Mouse (Mus musculus): ENCODE data around the gene Cyren. TPM values are rescaled to one million over a fixed set of nuclear protein-coding genes. Genes with fewer than 3 reads are reported as not detected.

The Cyren gene
- polyA plus RNA-seq, 1 experiment from 2014 or later = 12.1 TPM

- Histone ChIP-seq H3K27me3 (no peaks in the 10 kb centered on the region), H3K4me3 (no peak overlapping the region), H3K9me3 (replicated peaks) (no peaks in the 10 kb centered on the region), H3K9ac (no peak overlapping the region), H3K36me3 (ENCODE audit: poor library complexity, severe bottlenecking) (no peaks in the 10 kb centered on the region), H3K27ac (no peak overlapping the region), H3K4me1 (no peaks in the 10 kb centered on the region), H3K4me2 (no peak overlapping the region)
- 92% methylated on average over 6 of the region's 6 CpGs for WGBS
- no peak for ATAC-seq
Observed at GRCm38 (mm10) chr6:34862381-34862780, 15.5 kb downstream of the Cyren start.

GRCm38 (mm10) chr6:34861546-34862053, 16.3 kb downstream of the Cyren start:
- ATAC-seq = no peak
- Histone ChIP-seq H3K36me3 (ENCODE audit: poor library complexity, severe bottlenecking) (no peaks in the 10 kb centered on the region), H3K27ac (no peak overlapping the region), H3K9ac (no peak overlapping the region), H3K27me3 (no peaks in the 10 kb centered on the region), H3K9me3 (replicated peaks) (no peaks in the 10 kb centered on the region), H3K4me1 (no peaks in the 10 kb centered on the region), H3K4me2 (no peak overlapping the region), H3K4me3 (no peak overlapping the region)
- 92% methylated on average over 11 of the region's 11 CpGs for WGBS

GRCm38 (mm10) chr6:34832352-34832751, 45.5 kb downstream of the Cyren start:
- no peak overlapping the region for H3K9ac ChIP-seq
- 95% methylated on average over 5 of the region's 5 CpGs for WGBS
- ATAC-seq = no peak
- no peak overlapping the region for H3K27ac ChIP-seq
- H3K36me3 ChIP-seq (ENCODE audit: poor library complexity, severe bottlenecking) = no peaks in the 10 kb centered on the region
- no peak overlapping the region for H3K4me3 ChIP-seq
- no peak overlapping the region for H3K4me2 ChIP-seq
- H3K9me3 ChIP-seq (replicated peaks) = no peaks in the 10 kb centered on the region
- H3K4me1 ChIP-seq = no peaks in the 10 kb centered on the region
- no peaks in the 10 kb centered on the region for H3K27me3 ChIP-seq

GRCm38 (mm10) chr6:34824406-34824805, 53.5 kb downstream of the Cyren start:
- Histone ChIP-seq H3K27me3 (no peaks in the 10 kb centered on the region), H3K9ac (no peak overlapping the region), H3K4me3 (no peak overlapping the region), H3K27ac (no peak overlapping the region), H3K36me3 (ENCODE audit: poor library complexity, severe bottlenecking) (no peaks in the 10 kb centered on the region), H3K9me3 (replicated peaks) (no peaks in the 10 kb centered on the region), H3K4me1 (no peaks in the 10 kb centered on the region), H3K4me2 (no peak overlapping the region)
- ATAC-seq = no peak

Other genes with a start within 250 kb of the Cyren start
- 6.2 and 8.0 TPM in 2 replicates for gene Agbl3, start 97.6 kb downstream of the Cyren start, polyA plus RNA-seq (2015; fragmentation: Nextera tagmentation; extraction: Ambion mirVana)
- gene Tmem140, start 14.9 kb downstream of the Cyren start, polyA plus RNA-seq (2015; fragmentation: Nextera tagmentation; extraction: Ambion mirVana) = 1.4 and 1.7 TPM in 2 replicates
- gene Wdr91, start 32.8 kb upstream of the Cyren start, polyA plus RNA-seq (2015; fragmentation: Nextera tagmentation; extraction: Ambion mirVana) = 9.7 and 10.7 TPM in 2 replicates
- not detected in 2 replicates for gene Stra8, start 42.1 kb upstream of the Cyren start, polyA plus RNA-seq (2015; fragmentation: Nextera tagmentation; extraction: Ambion mirVana)
- gene Slc23a4, start 110.3 kb upstream of the Cyren start, polyA plus RNA-seq (2015; fragmentation: Nextera tagmentation; extraction: Ambion mirVana) = 0.39 and 0.74 TPM in 2 replicates

Measured in forebrain, embryonic 13.5 days (tissue).